Mouse (Mus musculus): ENCODE results near the gene Tubgcp5. TPM values are rescaled to one million over a fixed set of nuclear protein-coding genes. Genes with fewer than 3 reads are reported as not detected.

The Tubgcp5 gene
- total RNA-seq, 1 experiment from 2014 or later = 19.0 TPM

GRCm38 (mm10) chr7:55852787-55853186 lies 58.8 kb downstream of the Tubgcp5 start:
- DNase-seq = no peak

DNA sequence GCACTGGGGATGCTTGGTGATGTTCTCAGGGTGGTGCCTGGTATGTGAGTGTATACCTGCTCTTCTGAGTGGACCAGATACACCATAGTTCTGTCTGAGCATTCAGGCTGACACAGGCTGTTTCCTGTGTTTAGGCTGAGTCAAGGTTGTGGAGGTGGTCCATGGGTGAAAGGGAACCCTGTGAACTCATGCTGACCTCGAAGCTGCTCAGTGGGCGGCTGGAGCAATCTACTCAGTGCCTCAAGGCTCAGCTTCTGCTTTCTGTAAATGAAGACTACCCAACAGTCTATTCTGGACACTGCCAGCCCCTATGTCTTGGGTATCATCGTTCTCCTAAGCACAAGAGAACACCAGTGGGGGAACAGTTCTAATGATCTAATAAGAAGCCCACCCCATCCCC lies 61.6 kb downstream of the Tubgcp5 start:
- DNase-seq = no peak

- no peak for DNase-seq
Observed at GRCm38 (mm10) chr7:55856741-55857140, 62.8 kb downstream of the Tubgcp5 start.

DNA sequence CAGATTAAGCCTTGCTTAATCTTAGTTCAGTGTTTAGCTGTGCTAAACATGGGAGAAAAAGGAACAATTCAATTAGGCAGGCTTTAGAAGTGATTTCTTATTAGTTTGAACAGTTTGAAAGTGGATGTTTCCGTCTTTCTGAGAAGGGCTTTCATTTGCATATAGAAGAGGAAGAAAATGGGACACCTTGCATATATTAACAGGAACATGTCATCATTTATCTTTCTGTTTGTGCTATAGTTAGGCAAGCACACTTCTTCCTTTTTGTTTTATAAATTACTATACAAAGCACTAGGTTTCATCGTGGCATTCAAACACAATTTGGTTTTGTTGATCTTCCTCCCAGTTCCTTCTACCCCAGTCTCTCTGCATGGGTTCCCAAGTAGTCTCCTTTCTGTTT lies 63.8 kb downstream of the Tubgcp5 start:
- no peak for DNase-seq

GRCm38 (mm10) chr7:55858836-55859517 lies 65.0 kb downstream of the Tubgcp5 start:
- no peak for DNase-seq

GRCm38 (mm10) chr7:55859518-55859872 lies 65.5 kb downstream of the Tubgcp5 start:
- no peak for DNase-seq

DNA sequence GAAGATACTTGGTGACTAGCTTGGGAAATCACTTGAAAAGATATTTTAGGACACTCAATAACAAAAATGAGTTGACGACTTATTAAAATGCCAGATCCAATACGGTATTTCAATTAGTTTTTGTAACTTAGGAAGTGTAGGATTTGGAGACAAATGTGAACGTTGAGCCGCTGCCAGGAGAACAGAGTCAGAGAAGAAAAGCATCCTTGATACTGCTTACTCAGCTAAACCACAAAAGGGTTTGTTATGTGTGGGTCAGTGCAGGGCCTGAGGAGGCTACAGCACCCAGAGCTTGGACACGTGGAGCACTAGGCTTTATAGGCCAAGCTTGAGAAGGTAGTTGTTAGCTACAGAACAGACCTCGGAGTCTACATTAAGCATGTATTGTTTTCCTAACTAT lies 66.0 kb downstream of the Tubgcp5 start:
- no peak for DNase-seq

GRCm38 (mm10) chr7:55861175-55861574 lies 67.2 kb downstream of the Tubgcp5 start:
- DNase-seq = no peak

GRCm38 (mm10) chr7:55865044-55865443 lies 71.1 kb downstream of the Tubgcp5 start:
- DNase-seq = no peak

- no peak for DNase-seq
Observed at GRCm38 (mm10) chr7:55865750-55866416, 71.9 kb downstream of the Tubgcp5 start.

DNA sequence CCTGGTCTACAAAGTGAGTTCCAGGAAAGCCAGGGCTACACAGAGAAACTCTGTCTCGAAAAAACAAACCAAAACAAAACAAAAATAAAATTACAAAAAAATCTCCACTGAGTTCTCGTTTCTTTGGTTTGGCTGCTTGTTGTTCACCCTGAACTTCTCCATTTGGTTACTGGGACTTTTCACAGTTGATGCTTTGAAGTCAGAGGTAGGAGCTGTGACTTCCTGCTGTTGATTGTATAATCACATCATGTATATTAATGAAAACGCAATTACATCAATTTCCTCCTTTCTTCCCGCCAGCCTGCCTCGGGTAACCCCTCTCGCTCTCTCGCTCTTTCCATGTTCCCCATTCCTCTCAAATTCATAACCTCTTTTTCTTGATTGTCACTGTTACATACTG lies 74.3 kb downstream of the Tubgcp5 start:
- DNase-seq = no peak

DNA sequence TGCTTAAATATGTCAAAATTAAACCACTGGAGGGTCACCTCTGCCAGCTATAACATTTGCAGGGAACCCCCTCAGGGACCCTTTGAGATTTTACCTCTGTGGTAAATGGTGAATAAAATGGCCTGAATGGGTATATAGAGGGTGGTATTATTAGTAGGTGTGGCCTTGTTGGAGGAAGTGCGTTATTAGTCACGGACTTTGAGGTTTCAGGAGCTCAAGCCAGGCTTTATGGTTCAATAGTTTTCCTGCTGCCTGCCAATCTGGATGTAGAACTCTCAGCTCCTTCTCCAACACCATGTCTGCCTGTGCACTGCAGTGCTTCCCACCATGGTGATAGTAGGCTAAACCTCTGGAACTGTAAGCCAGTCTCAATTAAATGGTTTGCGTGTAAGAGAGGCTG lies 75.3 kb downstream of the Tubgcp5 start:
- no peak for DNase-seq

GRCm38 (mm10) chr7:55870340-55871020 lies 76.5 kb downstream of the Tubgcp5 start:
- no peak for DNase-seq

- DNase-seq = no peak
Observed at GRCm38 (mm10) chr7:55871476-55871875, 77.5 kb downstream of the Tubgcp5 start.

DNA sequence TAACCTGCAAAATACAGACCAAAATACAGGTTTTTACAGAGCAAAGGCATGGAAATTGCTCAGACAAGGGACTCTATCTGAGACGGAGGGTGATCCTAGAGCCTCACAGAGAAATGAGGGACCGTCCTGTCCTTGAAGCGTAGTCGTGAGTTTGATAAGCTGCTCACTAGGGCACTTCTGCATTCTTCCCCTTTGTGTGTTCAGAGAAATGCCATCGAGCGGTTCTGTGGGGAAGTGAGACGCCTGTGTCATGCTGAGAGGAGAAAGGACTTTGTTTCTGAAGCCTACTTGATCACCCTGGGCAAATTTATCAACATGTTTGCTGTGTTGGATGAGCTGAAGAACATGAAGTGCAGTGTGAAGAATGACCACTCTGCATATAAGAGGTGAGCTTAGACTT lies 80.7 kb downstream of the Tubgcp5 start:
- DNase-seq = no peak

DNA sequence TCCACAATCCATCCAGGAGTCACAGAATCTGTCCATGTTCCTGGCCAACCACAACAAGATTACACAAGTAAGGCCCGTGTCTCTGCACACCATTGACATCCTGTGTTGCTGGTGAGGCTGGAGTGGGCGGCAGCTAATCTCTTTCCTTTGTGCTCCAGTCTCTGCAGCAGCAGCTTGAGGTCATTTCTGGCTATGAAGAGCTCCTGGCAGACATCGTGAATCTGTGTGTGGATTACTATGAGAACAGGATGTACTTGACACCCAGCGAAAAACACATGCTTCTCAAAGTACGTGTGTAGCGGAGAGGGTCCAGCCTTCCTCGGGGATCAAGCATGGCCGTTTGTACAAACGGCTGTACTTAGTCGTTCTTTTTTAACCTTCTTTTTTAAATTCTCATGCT lies 83.8 kb downstream of the Tubgcp5 start:
- no peak for DNase-seq

- DNase-seq = no peak
Observed at GRCm38 (mm10) chr7:55880882-55881281, 86.9 kb downstream of the Tubgcp5 start.

Other genes starting within 250 kb of the Tubgcp5 start
- 0.22 and 4.1 TPM in 2 replicates for gene Siglech, start 26.0 kb upstream of the Tubgcp5 start, total RNA-seq (2021)
- gene Cyfip1, start 47.6 kb downstream of the Tubgcp5 start, total RNA-seq (2021) = 76.2 and 79.7 TPM in 2 replicates
- 43.6 and 44.6 TPM in 2 replicates for gene Nipa2, start 168.3 kb downstream of the Tubgcp5 start, total RNA-seq (2021)
- gene Nipa1, start 225.8 kb downstream of the Tubgcp5 start, total RNA-seq (2021) = 5.8 TPM in 2 replicates